Mouse (Mus musculus) myocyte (in vitro differentiated cells): Measurements from ENCODE around the gene Pnmal2. TPM values are rescaled to one million over a fixed set of nuclear protein-coding genes. Genes with fewer than 3 reads are reported as not detected.

ENCODE experiments used
- H3K27me3 ChIP-seq: one replicate; pipeline ENCODE4 v1.6.1; 2011; ENCODE audit not compliant: control insufficient read depth, insufficient read depth, insufficient read length
- H3K36me3 ChIP-seq: one replicate; pipeline ENCODE4 v1.6.1; 2011; ENCODE audit not compliant: control insufficient read depth, insufficient read depth
- H3K4me2 ChIP-seq: one replicate; pipeline ENCODE4 v1.6.1; 2011; ENCODE audit warnings: low read depth, control low read depth
- H3K4me3 ChIP-seq: one replicate; pipeline ENCODE4 v1.5.1; 2011; ENCODE audit warnings: mild to moderate bottlenecking, control low read depth, moderate library complexity
- H3K79me2 ChIP-seq: one replicate; pipeline ENCODE4 v1.6.1; 2011; ENCODE audit not compliant: control insufficient read depth, insufficient read depth
- H3ac ChIP-seq: one replicate; pipeline ENCODE4 v1.6.1; 2011; ENCODE audit not compliant: control insufficient read depth, insufficient read length
- CEBPB ChIP-seq: IDR thresholded peaks from 2 replicates; pipeline ENCODE4 v1.6.1; 2011; ENCODE audit warnings: mild to moderate bottlenecking, moderate library complexity; ENCODE audit not compliant: poor library complexity, insufficient read depth, severe bottlenecking
- E2F4 ChIP-seq: IDR thresholded peaks from one replicate; pipeline ENCODE4 v1.6.1; 2011; ENCODE audit warnings: mild to moderate bottlenecking, control low read depth, moderate library complexity; ENCODE audit not compliant: insufficient read depth
- MAX ChIP-seq: IDR thresholded peaks from one replicate; pipeline ENCODE4 v1.6.1; 2011; ENCODE audit warnings: low read depth, mild to moderate bottlenecking, control low read depth
- MYOD1 ChIP-seq, 3 experiments: IDR thresholded peaks; one replicate each; pipeline ENCODE4 v1.6.1; 2011; ENCODE audit warnings: control low read depth in 2 of 3, low read depth in 2 of 3, mild to moderate bottlenecking in 2 of 3, moderate library complexity in 1 of 3; ENCODE audit not compliant: insufficient read length in 2 of 3, control insufficient read depth in 1 of 3
- MYOG ChIP-seq, 3 experiments: IDR thresholded peaks; one replicate each; pipeline ENCODE4 v1.6.1; 2011; ENCODE audit warnings: control low read depth in 2 of 3, low read depth in 2 of 3, mild to moderate bottlenecking in 2 of 3; ENCODE audit not compliant: insufficient read length in 2 of 3, control insufficient read depth in 1 of 3, insufficient read depth in 1 of 3
- POLR2A ChIP-seq: IDR thresholded peaks from one replicate; pipeline ENCODE4 v1.6.1; 2011; ENCODE audit warnings: low read depth, mild to moderate bottlenecking, control low read depth, moderate library complexity; ENCODE audit not compliant: insufficient read length
- POLR2AphosphoS2 ChIP-seq: IDR thresholded peaks from one replicate; pipeline ENCODE4 v1.6.1; 2011; ENCODE audit warnings: low read depth, control low read depth; ENCODE audit not compliant: insufficient read length
- REST ChIP-seq: IDR thresholded peaks from one replicate; pipeline ENCODE4 v1.6.1; 2011; ENCODE audit warnings: mild to moderate bottlenecking, control low read depth, moderate library complexity; ENCODE audit not compliant: insufficient read depth, insufficient read length
- SRF ChIP-seq: IDR thresholded peaks from one replicate; pipeline ENCODE4 v1.6.1; 2011; ENCODE audit warnings: low read depth; ENCODE audit not compliant: control insufficient read depth, insufficient read length
- TCF12 ChIP-seq: IDR thresholded peaks from one replicate; pipeline ENCODE4 v1.6.1; 2011; ENCODE audit warnings: mild to moderate bottlenecking, control low read depth; ENCODE audit not compliant: poor library complexity, insufficient read depth, severe bottlenecking
- TCF3 ChIP-seq: IDR thresholded peaks from one replicate; pipeline ENCODE4 v1.6.1; 2011; ENCODE audit warnings: low read depth, control low read depth; ENCODE audit not compliant: insufficient read length
- polyA plus RNA-seq: library from polyadenylated mRNA; unstranded; fragments of >200 nt; fragmentation: generic; extraction: Trizol; gene quantifications from one replicate; pipeline ENCODE4 v1.2.1, GENCODE M21; 2012; ENCODE audit warnings: missing spikeins

Pnmal2 gene
- polyA plus RNA-seq, 1 experiment: 44.4 TPM

GRCm38 (mm10) chr7:16993651-16994399 lies 49.3 kb downstream of the Pnmal2 start:
- Histone ChIP-seq H3K36me3 (no peaks in the 10 kb centered on the region), H3K4me2 (peak overlapping the region; percentile 80), H3K27me3 (no peaks in the 10 kb centered on the region), H3K79me2 (peaks cover 18% of the 10 kb centered on the region), H3K4me3 (peak overlapping the region; percentile 87), H3ac (peak overlapping the region; percentile 17)
- TF ChIP-seq CEBPB: no peak
- no peak for TF ChIP-seq REST
- no peak for TF ChIP-seq E2F4
- peak; percentile 82 for TF ChIP-seq POLR2AphosphoS2
- peak; percentile 84 for TF ChIP-seq POLR2A

- H3K4me3 ChIP-seq: peak overlapping the region; percentile 87
- TF ChIP-seq E2F4 (no peak), POLR2AphosphoS2 (no peak), SRF (no peak), MAX (no peak), MYOG (IDR thresholded peaks at IDR 0.05; ENCODE audit: control insufficient read depth in 1 of 3, insufficient read depth in 1 of 3, insufficient read length in 2 of 3, low read depth in 2 of 3) (no peak), TCF12 (no peak), CEBPB (no peak), TCF3 (no peak)
- H3ac ChIP-seq: peak overlapping the region; percentile 17
- no peaks in the 10 kb centered on the region for H3K36me3 ChIP-seq
- H3K27me3 ChIP-seq: no peaks in the 10 kb centered on the region
- H3K79me2 ChIP-seq: peaks cover 18% of the 10 kb centered on the region
- H3K4me2 ChIP-seq: peak overlapping the region; percentile 80
Measured at GRCm38 (mm10) chr7:16994400-16994799, 49.9 kb downstream of the Pnmal2 start.

DNA sequence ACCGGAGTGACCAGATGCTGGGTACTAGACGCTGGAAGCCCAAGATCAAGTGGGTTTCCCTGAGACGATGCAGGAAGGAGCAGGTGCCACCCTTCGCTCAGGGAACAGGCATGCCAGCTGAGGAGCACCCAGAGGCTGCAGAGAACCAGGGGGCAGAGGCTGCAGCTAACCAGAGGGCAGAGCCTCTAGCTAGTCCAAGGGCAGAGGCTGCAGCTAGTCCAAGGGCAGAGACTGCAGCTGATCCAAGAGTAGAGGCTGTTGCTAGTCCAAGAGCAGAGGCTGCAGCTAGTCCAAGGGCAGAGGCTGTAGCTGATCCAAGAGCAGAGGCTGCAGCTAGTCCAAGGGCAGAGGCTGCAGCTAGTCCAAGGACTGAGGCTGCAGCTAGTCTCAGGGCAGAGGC lies 50.9 kb downstream of the Pnmal2 start:
- TF ChIP-seq MYOD1 (IDR thresholded peaks at IDR 0.05; ENCODE audit: control insufficient read depth in 1 of 3, insufficient read length in 2 of 3, low read depth in 2 of 3) (peak in 1 of 3 experiments; percentile 16), TCF3 (no peak), MYOG (IDR thresholded peaks at IDR 0.05; ENCODE audit: control insufficient read depth in 1 of 3, insufficient read depth in 1 of 3, insufficient read length in 2 of 3, low read depth in 2 of 3) (peak in 2 of 3 experiments; percentile 37 to 51), CEBPB (no peak), SRF (no peak), TCF12 (no peak)
- Histone ChIP-seq H3K36me3 (no peaks in the 10 kb centered on the region), H3K4me2 (peak overlapping the region; percentile 80), H3K79me2 (peaks cover 18% of the 10 kb centered on the region), H3ac (peak overlapping the region; percentile 17), H3K4me3 (peak overlapping the region; percentile 87), H3K27me3 (no peaks in the 10 kb centered on the region)

Other genes starting within 250 kb of the Pnmal2 start
- gene Ceacam9, start 222.8 kb upstream of the Pnmal2 start, polyA plus RNA-seq: not detected
- gene Ap2s1, start 206.3 kb upstream of the Pnmal2 start, polyA plus RNA-seq: 247 TPM
- 113 TPM for gene Slc1a5, start 163.3 kb upstream of the Pnmal2 start, polyA plus RNA-seq
- gene Strn4, start 128.8 kb upstream of the Pnmal2 start, polyA plus RNA-seq: 51.8 TPM
- gene Fkrp, start 128.0 kb upstream of the Pnmal2 start, polyA plus RNA-seq: 26.7 TPM
- gene Prkd2, start 101.8 kb upstream of the Pnmal2 start, polyA plus RNA-seq: 4.7 TPM
- 10.0 TPM for gene Dact3, start 69.4 kb upstream of the Pnmal2 start, polyA plus RNA-seq
- gene Gng8, start 52.9 kb upstream of the Pnmal2 start, polyA plus RNA-seq: 3.8 TPM
- 2.6 TPM for gene Ptgir, start 38.2 kb upstream of the Pnmal2 start, polyA plus RNA-seq
- gene Calm3, start 20.6 kb upstream of the Pnmal2 start, polyA plus RNA-seq: 336 TPM
- gene Pnmal1, start 15.0 kb downstream of the Pnmal2 start, polyA plus RNA-seq: 0.05 TPM
- not detected for gene Gm42372, start 38.4 kb downstream of the Pnmal2 start, polyA plus RNA-seq
- 21.0 TPM for gene Ccdc8, start 48.0 kb downstream of the Pnmal2 start, polyA plus RNA-seq
- 126 TPM for gene Ppp5c, start 83.2 kb downstream of the Pnmal2 start, polyA plus RNA-seq
- 0.16 TPM for gene Hif3a, start 117.7 kb downstream of the Pnmal2 start, polyA plus RNA-seq
- not detected for gene Psg16, start 129.4 kb downstream of the Pnmal2 start, polyA plus RNA-seq
- not detected for gene Ceacam3, start 205.6 kb downstream of the Pnmal2 start, polyA plus RNA-seq